In genomic region chr7:19416590-19416989, GRCm38 (mm10) we compare ENCODE assay signal across 24 mouse cellular contexts. TPM values are rescaled to one million over a fixed set of nuclear protein-coding genes. Genes with fewer than 3 reads are reported as not detected.
DNase-seq lines count a peak whose midpoint lies in the region; ATAC-seq and TF ChIP-seq lines count a peak whose summit lies in the region.
"Had no signal": no experiment of that assay in that cellular context is flagged by ENCODE, and none has a peak within 500 bp of the region (broad histone marks: within the 10 kb centered on the region; RNA-seq: fewer than 3 reads in every experiment).

No protein-coding gene starts in this region.

- H3K9ac ChIP-seq in heart, postnatal 0 days (replicated peaks; ENCODE audit: low read depth, low read length), result no peak overlapping the region
- H3K9ac ChIP-seq: embryonic facial prominence, embryonic 12.5 days; forebrain, embryonic 15.5 days; heart, embryonic 15.5 days; hindbrain, embryonic 13.5 days; intestine, embryonic 15.5 days had no signal

- no peak overlapping the region for H3ac ChIP-seq in myocyte (ENCODE audit: control insufficient read depth, insufficient read length)

- intact Hi-C loops in gastrocnemius, adult 2 months (cut with DNase I), result no loop called here
- intact Hi-C loops in gastrocnemius, postnatal 36 days (cut with DNase I), result no loop called here
- intact Hi-C loops in heart, postnatal 10 days (cut with DNase I), result no loop called here

- TF ChIP-seq CTCF in gastrocnemius, adult 2 months (IDR thresholded peaks at IDR 0.05), result no peak
- TF ChIP-seq CTCF in heart, postnatal 0 days (IDR thresholded peaks at IDR 0.05; ENCODE audit: low read depth), result no peak

- H3K4me2 ChIP-seq in heart, postnatal 0 days (ENCODE audit: low read depth, low read length), result no peak overlapping the region
- no peak overlapping the region for H3K4me2 ChIP-seq in myocyte (ENCODE audit: low read depth)
- H3K4me2 ChIP-seq: embryonic facial prominence, embryonic 12.5 days; forebrain, embryonic 15.5 days; heart, embryonic 15.5 days; hindbrain, embryonic 13.5 days; intestine, embryonic 15.5 days had no signal

- H3K27ac ChIP-seq in gastrocnemius, adult 2 months, result peak overlapping the region; percentile 99
- H3K27ac ChIP-seq in heart, postnatal 0 days (ENCODE audit: low read depth), result peak overlapping the region; percentile 43
- H3K27ac ChIP-seq: embryonic facial prominence, embryonic 12.5 days; forebrain, embryonic 15.5 days; heart, embryonic 15.5 days; hindbrain, embryonic 13.5 days; hindbrain, postnatal 0 days; intestine, embryonic 15.5 days had no signal

- H3K4me3 ChIP-seq in gastrocnemius, adult 2 months, result peak overlapping the region; percentile 91
- H3K4me3 ChIP-seq in heart, postnatal 0 days (ENCODE audit: low read depth, low read length), result no peak overlapping the region
- H3K4me3 ChIP-seq in myocyte, result no peak overlapping the region
- H3K4me3 ChIP-seq: embryonic facial prominence, embryonic 12.5 days; forebrain, embryonic 15.5 days; heart, embryonic 15.5 days; hindbrain, embryonic 13.5 days; intestine, embryonic 15.5 days had no signal

- TF ChIP-seq POLR2A in myocyte (IDR thresholded peaks at IDR 0.05; ENCODE audit: insufficient read length, low read depth), result no peak

- no peaks in the 10 kb centered on the region for H3K79me2 ChIP-seq in myocyte (ENCODE audit: control insufficient read depth, insufficient read depth)

- WGBS in heart, postnatal 0 days, result 52% methylated on average over 15 of the region's 15 CpGs

- peaks cover 29% of the 10 kb centered on the region for H3K36me3 ChIP-seq in heart, postnatal 0 days (replicated peaks; ENCODE audit: control insufficient read depth, insufficient read depth, low read length)
- no peaks in the 10 kb centered on the region for H3K36me3 ChIP-seq in myocyte (ENCODE audit: control insufficient read depth, insufficient read depth)
- H3K36me3 ChIP-seq: embryonic facial prominence, embryonic 12.5 days; forebrain, embryonic 15.5 days; hindbrain, embryonic 13.5 days; intestine, embryonic 15.5 days had no signal

- peaks cover 13% of the 10 kb centered on the region; the same call in 1 of the 2 replicates for H3K27me3 ChIP-seq in heart, postnatal 0 days (ENCODE audit: control insufficient read depth, insufficient read depth, low read length)
- H3K27me3 ChIP-seq in myocyte (ENCODE audit: control insufficient read depth, insufficient read depth, insufficient read length), result peaks cover 5% of the 10 kb centered on the region
- H3K27me3 ChIP-seq: Patski had no signal

- TF ChIP-seq EP300 in heart, postnatal 0 days (IDR thresholded peaks at IDR 0.05; ENCODE audit: low read depth), result no peak

- DNase-seq in gastrocnemius, adult 2 months, result no peak
- no peak for DNase-seq in gastrocnemius, postnatal 36 days
- DNase-seq in heart, postnatal 0 days (ENCODE audit: low spot score), result no peak
- DNase-seq in heart, postnatal 10 days, result no peak
- DNase-seq in lung, postnatal 14 days, result no peak
- no peak for DNase-seq in spleen, postnatal 36 days (ENCODE audit: low spot score in 2 of 2)
- DNase-seq: adrenal gland, postnatal 14 days; cerebellum, adult 11-12 months; cerebellum, adult 9-10 months; cerebellum, postnatal 25 days; gastrocnemius, postnatal 25 days; heart, postnatal 4 days had no signal

- ATAC-seq in heart, postnatal 0 days (ENCODE audit: insufficient read depth, low read depth), result no peak
- peak; percentile 59 for ATAC-seq in megakaryocyte, adult 5-6 weeks (ENCODE audit: poor library complexity, severe bottlenecking)
- ATAC-seq: activated CD4-positive, CD25-positive, alpha-beta regulatory T cell, adult 4 months; forebrain, embryonic 15.5 days; hindbrain, postnatal 0 days; intestine, embryonic 15.5 days; Patski had no signal

- no peaks in the 10 kb centered on the region for H3K9me3 ChIP-seq in heart, postnatal 0 days (replicated peaks; ENCODE audit: control insufficient read depth, low read length)
- H3K9me3 ChIP-seq: forebrain, embryonic 15.5 days; heart, embryonic 15.5 days; intestine, embryonic 15.5 days had no signal

- peaks cover 14% of the 10 kb centered on the region; the same call in 1 of the 2 replicates for H3K4me1 ChIP-seq in heart, postnatal 0 days (ENCODE audit: control insufficient read depth, insufficient read depth)

TF ChIP-seq in myocyte, 11 proteins besides CTCF, POLR2A, EP300 and RAD21:
- peak; percentile 41 for TF ChIP-seq POLR2AphosphoS2 (IDR thresholded peaks at IDR 0.05; ENCODE audit: insufficient read length, low read depth)
- TF ChIP-seq MAX (IDR thresholded peaks at IDR 0.05; ENCODE audit: low read depth), result no peak
- TF ChIP-seq E2F4 (IDR thresholded peaks at IDR 0.05; ENCODE audit: insufficient read depth), result no peak
- no peak for TF ChIP-seq MYOD1 (IDR thresholded peaks at IDR 0.05; ENCODE audit: control insufficient read depth in 1 of 3, insufficient read length in 2 of 3, low read depth in 2 of 3)
- TF ChIP-seq TCF3 (IDR thresholded peaks at IDR 0.05; ENCODE audit: insufficient read length, low read depth), result no peak
- no peak for TF ChIP-seq TCF12 (IDR thresholded peaks at IDR 0.05; ENCODE audit: insufficient read depth, poor library complexity, severe bottlenecking)
- no peak for TF ChIP-seq CEBPB (IDR thresholded peaks at IDR 0.05; ENCODE audit: insufficient read depth, poor library complexity, severe bottlenecking)

RNA-seq across cellular contexts. Expression of gene Ckm, which starts 12.0 kb away (rescaled TPM):
- total RNA-seq in gastrocnemius, adult 2 months (2021), result over 10,000 TPM; 32,173 to 47,719 TPM
- over 10,000 TPM; 41,999 to 48,159 TPM for total RNA-seq in gastrocnemius, postnatal 36 days (2021)
- total RNA-seq in heart, postnatal 0 days (2014; rRNA removed; ENCODE audit: low replicate concordance), result 4,715 and 5,632 TPM in 2 replicates
- 4,516 and 4,665 TPM in 2 replicates for polyA plus RNA-seq in heart, postnatal 0 days (2015; fragmentation: Nextera tagmentation; extraction: Ambion mirVana)
- total RNA-seq in heart, postnatal 10 days (2021), result 1,000 to 10,000 TPM; 3,255 to 3,362 TPM
- 0.14 and 0.18 TPM in 2 replicates for total RNA-seq in megakaryocyte, adult 5-6 weeks (2015)
- 0.26 and 0.45 TPM in 2 replicates for total RNA-seq in megakaryocyte, adult 5-6 weeks (2017)
- 1,561 TPM for polyA plus RNA-seq in myocyte (2012; fragmentation: generic; extraction: Trizol)
- polyA plus RNA-seq: cortical plate, adult 2 months; forebrain, embryonic 11.5 days; Patski had no signal

RNA-seq across cellular contexts. Expression of gene Klc3, which starts 12.7 kb away (rescaled TPM):
- total RNA-seq in gastrocnemius, adult 2 months (2021), result under 1 TPM; 0.18 to 0.39 TPM
- total RNA-seq in gastrocnemius, postnatal 36 days (2021), result under 1 TPM; 0.25 to 0.38 TPM
- 0.31 TPM in 1 of 2 replicates, not detected in the other for total RNA-seq in heart, postnatal 0 days (2014; rRNA removed; ENCODE audit: low replicate concordance)
- 0.72 and 0.99 TPM in 2 replicates for polyA plus RNA-seq in heart, postnatal 0 days (2015; fragmentation: Nextera tagmentation; extraction: Ambion mirVana)
- under 1 TPM; 0.26 to 0.55 TPM for total RNA-seq in heart, postnatal 10 days (2021)
- 0.09 TPM in 1 of 2 replicates, not detected in the other for total RNA-seq in megakaryocyte, adult 5-6 weeks (2015)
- not detected in 2 replicates for total RNA-seq in megakaryocyte, adult 5-6 weeks (2017)
- polyA plus RNA-seq in myocyte (2012; fragmentation: generic; extraction: Trizol), result 3.5 TPM

RNA-seq across cellular contexts. Expression of gene Ercc2, which starts 34.8 kb away (rescaled TPM):
- total RNA-seq in gastrocnemius, adult 2 months (2021), result 10 to 100 TPM in 1 of 2 experiments, 1 to 10 TPM in 1; 8.5 to 10.7 TPM
- total RNA-seq in gastrocnemius, postnatal 36 days (2021), result 1 to 10 TPM; 8.5 to 9.8 TPM
- 20.4 and 30.8 TPM in 2 replicates for total RNA-seq in heart, postnatal 0 days (2014; rRNA removed; ENCODE audit: low replicate concordance)
- polyA plus RNA-seq in heart, postnatal 0 days (2015; fragmentation: Nextera tagmentation; extraction: Ambion mirVana), result 4.9 and 6.0 TPM in 2 replicates
- total RNA-seq in heart, postnatal 10 days (2021), result 10 to 100 TPM; 10.3 to 12.3 TPM
- total RNA-seq in megakaryocyte, adult 5-6 weeks (2015), result 4.9 and 5.7 TPM in 2 replicates
- 12.6 and 19.2 TPM in 2 replicates for total RNA-seq in megakaryocyte, adult 5-6 weeks (2017)
- polyA plus RNA-seq in myocyte (2012; fragmentation: generic; extraction: Trizol), result 11.5 TPM

RNA-seq across cellular contexts. Expression of gene Mark4, which starts 42.0 kb away (rescaled TPM):
- 10 to 100 TPM; 17.1 to 17.9 TPM for total RNA-seq in gastrocnemius, adult 2 months (2021)
- total RNA-seq in gastrocnemius, postnatal 36 days (2021), result 10 to 100 TPM; 14.9 to 15.5 TPM
- 16.0 and 26.4 TPM in 2 replicates for total RNA-seq in heart, postnatal 0 days (2014; rRNA removed; ENCODE audit: low replicate concordance)
- polyA plus RNA-seq in heart, postnatal 0 days (2015; fragmentation: Nextera tagmentation; extraction: Ambion mirVana), result 5.5 and 5.6 TPM in 2 replicates
- 10 to 100 TPM; 26.6 to 26.8 TPM for total RNA-seq in heart, postnatal 10 days (2021)
- 11.4 and 14.7 TPM in 2 replicates for total RNA-seq in megakaryocyte, adult 5-6 weeks (2015)
- 6.4 and 9.4 TPM in 2 replicates for total RNA-seq in megakaryocyte, adult 5-6 weeks (2017)
- polyA plus RNA-seq in myocyte (2012; fragmentation: generic; extraction: Trizol), result 18.2 TPM

RNA-seq across cellular contexts. Expression of gene Exoc3l2, which starts 46.5 kb away (rescaled TPM):
- under 1 TPM; 0.41 to 0.73 TPM for total RNA-seq in gastrocnemius, adult 2 months (2021)
- total RNA-seq in gastrocnemius, postnatal 36 days (2021), result under 1 TPM; 0.51 to 0.72 TPM
- total RNA-seq in heart, postnatal 0 days (2014; rRNA removed; ENCODE audit: low replicate concordance), result 1.9 and 3.5 TPM in 2 replicates
- 0.49 and 0.62 TPM in 2 replicates for polyA plus RNA-seq in heart, postnatal 0 days (2015; fragmentation: Nextera tagmentation; extraction: Ambion mirVana)
- 1 to 10 TPM in 1 of 2 experiments, under 1 TPM in 1; 0.81 to 1.0 TPM for total RNA-seq in heart, postnatal 10 days (2021)
- 0.09 and 0.14 TPM in 2 replicates for total RNA-seq in megakaryocyte, adult 5-6 weeks (2015)
- total RNA-seq in megakaryocyte, adult 5-6 weeks (2017), result 0.28 and 0.62 TPM in 2 replicates
- polyA plus RNA-seq in myocyte (2012; fragmentation: generic; extraction: Trizol), result not detected
- polyA plus RNA-seq: activated CD4-positive, CD25-positive, alpha-beta regulatory T cell, adult 4 months; Patski had no signal

Comparison
In these comparisons a context has a peak if more than half of its experiments do, and no peak if none do; other contexts are left out.
1. RNA of gene Ckm, which starts 12.0 kb away (total RNA-seq): 41,999 to 48,159 TPM in gastrocnemius, postnatal 36 days, 32,173 to 47,719 TPM in gastrocnemius, adult 2 months, 4,715 to 5,632 TPM in heart, postnatal 0 days and 3,255 to 3,362 TPM in heart, postnatal 10 days; 0.14 to 0.45 TPM in megakaryocyte, adult 5-6 weeks; every median in the first group is over 1,000 times any median in the second.